Mouse (Mus musculus) adrenal gland, postnatal 36 days (tissue): ENCODE data around the gene Ranbp3. TPM values are rescaled to one million over a fixed set of nuclear protein-coding genes. Genes with fewer than 3 reads are reported as not detected.

Experiments used
- total RNA-seq, 2 experiments: library from RNA; stranded (reverse); gene quantifications; 2 replicates each; pipeline ENCODE4 v1.2.3; 2021

Ranbp3 gene
- total RNA-seq, 2 experiments from 2014 or later = 67.8 to 74.1 TPM

Other genes with a start within 250 kb of the Ranbp3 start
- 100 to 1,000 TPM; 157 to 172 TPM for gene Ptprs, start 196.8 kb upstream of the Ranbp3 start, total RNA-seq
- not detected for gene Znrf4, start 160.9 kb upstream of the Ranbp3 start, total RNA-seq
- 1 to 10 TPM in 1 of 2 experiments, under 1 TPM in 1; 0.95 to 1.6 TPM for gene Gm20219, start 118.9 kb upstream of the Ranbp3 start, total RNA-seq
- gene Safb2, start 88.7 kb upstream of the Ranbp3 start, total RNA-seq = 100 to 1,000 TPM; 103 to 126 TPM
- gene Safb, start 88.5 kb upstream of the Ranbp3 start, total RNA-seq = 100 to 1,000 TPM; 103 to 122 TPM
- 100 to 1,000 TPM; 293 to 327 TPM for gene 2410015M20Rik, start 63.5 kb upstream of the Ranbp3 start, total RNA-seq
- gene Rpl36, start 59.9 kb upstream of the Ranbp3 start, total RNA-seq = 100 to 1,000 TPM; 804 to 953 TPM
- gene Lonp1, start 46.4 kb upstream of the Ranbp3 start, total RNA-seq = 100 to 1,000 TPM; 582 to 584 TPM
- 1 to 10 TPM; 1.5 to 2.4 TPM for gene Catsperd, start 45.2 kb upstream of the Ranbp3 start, total RNA-seq
- 100 to 1,000 TPM; 290 to 298 TPM for gene Ndufa11, start 44.5 kb downstream of the Ranbp3 start, total RNA-seq
- 10 to 100 TPM; 14.7 to 36.6 TPM for gene Vmac, start 44.7 kb downstream of the Ranbp3 start, total RNA-seq
- gene Nrtn, start 84.2 kb downstream of the Ranbp3 start, total RNA-seq = 1 to 10 TPM; 3.8 to 5.4 TPM
- 10 to 100 TPM; 31.5 to 32.5 TPM for gene Dus3l, start 91.5 kb downstream of the Ranbp3 start, total RNA-seq
- gene Prr22, start 97.0 kb downstream of the Ranbp3 start, total RNA-seq = under 1 TPM; 0.26 to 0.60 TPM
- gene Rfx2, start 157.7 kb downstream of the Ranbp3 start, total RNA-seq = 1 to 10 TPM; 4.4 to 5.3 TPM
- gene Acsbg2, start 201.2 kb downstream of the Ranbp3 start, total RNA-seq = under 1 TPM; 0.30 to 0.53 TPM
- gene 1700061G19Rik, start 202.2 kb downstream of the Ranbp3 start, total RNA-seq = 10 to 100 TPM in 1 of 2 experiments, 1 to 10 TPM in 1; 4.8 to 12.3 TPM